Mouse (Mus musculus) kidney, postnatal 36 days (tissue): ENCODE data around the gene Usf2.

Source experiments
- DNase-seq, 2 experiments: peaks; one replicate each; pipeline ENCODE4 v3.0.0; 2021 to 2022; ENCODE audit warnings: mixed read lengths in 2 of 2

The Usf2 gene

DNA sequence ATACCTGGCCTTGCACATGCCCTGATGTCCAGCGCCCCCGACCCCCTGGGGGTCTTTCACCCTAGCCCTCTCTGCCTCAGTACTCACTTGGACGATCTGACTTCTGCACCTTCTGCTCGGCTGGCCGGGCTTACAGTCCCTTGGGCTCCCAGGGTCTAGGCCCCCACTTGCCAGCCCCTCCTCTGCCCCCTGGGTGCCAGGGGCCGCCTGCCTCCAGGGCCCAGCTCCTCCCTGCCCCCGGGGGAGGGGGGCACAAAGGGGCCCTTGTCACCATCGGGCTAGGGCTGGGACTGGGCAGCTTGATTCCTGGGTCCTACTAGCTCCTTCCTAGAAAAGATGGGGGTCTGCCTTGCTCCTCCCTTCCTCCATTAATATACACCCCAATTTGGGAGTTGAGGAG is 41.9 kb downstream of the Usf2 start, which contains the start of gene Mag:
TSS of gene Mag (minus strand) at position 142 of the 400 bp plus-strand sequence.
- no peak for DNase-seq

DNA sequence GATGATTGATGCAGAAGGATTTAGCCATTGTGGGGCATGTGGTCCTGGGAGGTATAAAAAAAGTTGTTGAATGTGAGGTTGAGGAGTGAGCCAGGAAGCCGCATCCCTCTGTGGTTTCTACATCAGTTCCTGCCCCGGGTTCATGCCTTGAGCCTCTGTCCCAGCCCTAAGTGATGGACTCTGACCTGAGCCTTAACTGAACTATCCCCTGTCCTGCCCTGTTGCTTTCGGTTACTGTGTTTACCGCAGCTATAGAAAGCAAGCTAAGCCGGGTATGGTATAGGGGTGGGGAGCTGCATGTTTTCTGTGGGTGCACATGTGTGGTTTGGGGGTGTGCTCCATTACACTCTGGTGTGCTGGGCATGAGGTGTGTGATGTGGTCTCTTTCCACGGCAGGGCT is 46.8 kb downstream of the Usf2 start:
- no peak for DNase-seq

DNA sequence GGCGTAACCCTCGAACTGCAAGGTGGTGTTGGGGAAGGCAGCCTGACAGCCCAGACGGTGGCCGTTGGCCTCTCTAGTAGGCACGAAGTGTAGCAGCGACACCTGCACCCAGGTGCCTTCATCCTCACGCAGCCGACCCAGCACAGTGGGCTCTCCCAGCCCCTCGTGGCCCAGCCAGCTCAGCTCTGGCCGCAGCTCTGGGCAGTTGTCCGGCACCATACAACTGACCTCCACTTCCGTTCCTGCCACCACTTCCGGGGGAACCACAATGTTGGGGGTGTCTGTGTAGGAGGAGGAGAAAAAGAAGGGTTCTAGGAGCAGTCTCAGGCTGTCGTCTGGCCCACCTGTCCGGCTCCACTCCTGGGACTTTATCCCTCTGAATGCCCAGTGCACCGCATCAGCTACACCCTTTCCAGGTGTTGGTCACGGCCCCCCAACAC is 47.6 kb downstream of the Usf2 start:
- DNase-seq: no peak

DNA sequence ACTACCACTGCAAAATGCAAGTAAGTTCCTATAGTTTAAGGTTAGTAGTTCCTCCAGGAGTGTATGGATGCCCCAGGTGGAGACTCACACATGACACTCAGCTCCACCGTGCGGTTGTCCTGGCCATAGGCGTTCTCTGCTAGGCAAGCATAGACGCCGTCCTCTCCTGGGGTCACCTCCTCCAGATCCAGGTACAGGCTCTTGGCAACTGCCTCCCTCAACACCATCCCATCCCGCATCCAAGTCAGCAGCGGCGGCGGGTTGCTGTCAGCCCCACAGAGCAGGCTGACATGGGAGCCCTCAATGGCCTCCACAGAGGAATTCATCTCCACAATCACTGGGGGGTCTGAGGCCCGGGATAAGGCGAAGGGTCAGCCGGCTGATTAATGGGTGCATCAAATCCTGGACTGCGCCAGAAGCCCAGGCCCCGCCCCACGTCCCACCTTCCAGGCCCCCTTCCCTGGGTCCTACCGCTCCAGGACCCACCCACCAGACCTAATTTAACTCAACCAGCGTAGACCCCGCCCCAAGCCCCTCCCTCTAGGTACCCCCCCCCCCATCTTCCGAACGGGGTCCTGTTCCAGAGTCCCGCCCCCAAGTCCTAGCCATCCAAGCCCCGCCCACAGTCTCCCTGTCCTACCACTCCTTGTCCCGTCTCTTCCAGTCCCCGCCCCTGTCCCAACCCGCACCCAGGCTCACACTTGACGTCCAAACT is 48.2 kb downstream of the Usf2 start:
- peak; percentile 7 to 42 for DNase-seq

DNA sequence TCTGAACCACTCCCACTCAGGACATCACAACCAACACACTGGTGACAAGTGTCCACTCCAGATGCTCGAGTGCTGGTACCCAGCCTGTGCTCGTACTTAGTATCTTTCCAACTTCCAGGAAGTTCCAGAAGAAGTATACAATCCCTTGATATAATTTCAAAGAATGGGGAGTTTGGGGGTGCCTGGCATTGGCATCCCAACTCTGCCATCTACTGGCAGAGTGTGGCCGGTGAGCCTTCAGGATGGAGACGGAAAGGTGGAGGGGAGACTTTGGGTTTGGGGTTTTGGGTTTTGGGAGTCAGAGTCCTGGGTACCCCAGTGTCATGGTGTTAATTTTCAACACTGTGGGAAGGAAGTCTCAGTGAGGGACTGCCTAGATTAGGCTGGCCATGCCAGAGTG is 52.6 kb downstream of the Usf2 start:
- peak in 1 of 2 experiments; percentile 44 for DNase-seq
